Mouse (Mus musculus) layer of hippocampus, postnatal 36 days (tissue): ENCODE measurements around the gene Gpr18. TPM values are rescaled to one million over a fixed set of nuclear protein-coding genes. Genes with fewer than 3 reads are reported as not detected.
"Not testable (repeated sequence)": the region's sequence is repeated elsewhere in the genome, so short reads cannot be mapped to it uniquely, and the experiment has no call there.

Experiments used
- DNase-seq, 2 experiments: peaks; one replicate each; pipeline ENCODE4 v3.0.0; 2022
- total RNA-seq, 2 experiments: library from RNA; stranded (reverse); gene quantifications; 2 replicates each; pipeline ENCODE4 v1.2.3; 2021

The Gpr18 gene
- total RNA-seq, 2 experiments from 2014 or later = not detected

DNA sequence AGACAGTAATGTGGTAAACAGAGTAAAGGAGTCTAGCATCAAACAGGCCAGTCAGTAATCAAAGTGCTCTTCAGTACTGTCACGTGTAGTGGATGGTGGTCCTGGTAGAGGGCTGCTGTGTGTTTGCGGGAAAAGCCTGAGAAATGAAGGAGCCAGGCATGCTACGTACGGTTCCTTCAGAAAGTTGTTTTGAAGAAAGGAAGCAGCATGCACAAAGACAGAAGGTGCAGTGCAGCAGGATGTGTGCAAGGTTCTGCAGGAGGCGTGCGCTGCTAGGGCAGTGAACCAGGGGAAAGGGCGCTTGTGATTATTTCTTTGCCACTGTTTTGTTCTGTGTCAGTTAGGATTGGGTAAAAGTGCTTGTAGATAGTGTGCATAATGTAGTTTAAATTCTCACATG lies 34.4 kb downstream of the Gpr18 start:
- DNase-seq = no peak

DNA sequence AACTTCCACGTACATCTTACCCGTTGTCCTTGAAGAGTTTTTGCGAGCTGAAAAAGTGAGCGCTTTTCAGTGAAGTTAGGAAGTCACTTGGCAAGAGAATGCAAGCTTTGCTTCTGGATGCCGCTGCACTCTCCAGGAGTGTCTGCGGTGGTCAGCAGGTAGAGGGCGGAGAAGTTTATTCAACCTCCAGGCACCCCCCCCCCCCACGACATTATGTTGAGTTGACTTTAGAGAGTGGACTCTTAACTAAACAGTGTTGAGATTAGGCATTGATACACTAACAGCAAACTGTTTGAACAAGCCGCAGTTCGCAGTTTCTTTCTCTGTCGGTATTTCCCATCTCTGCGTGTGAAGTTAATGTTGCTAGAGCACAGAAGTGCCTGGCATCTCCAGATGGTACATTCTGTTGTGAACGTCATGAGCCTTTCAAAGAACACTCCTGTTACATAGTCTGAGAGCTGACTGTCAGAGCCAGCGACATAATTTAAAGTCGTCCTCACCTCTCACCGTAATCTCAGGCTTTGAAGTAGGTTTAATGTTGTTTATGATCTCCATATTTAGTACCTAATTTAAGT lies 36.2 kb downstream of the Gpr18 start:
- peak; percentile 33 to 39 for DNase-seq

DNA sequence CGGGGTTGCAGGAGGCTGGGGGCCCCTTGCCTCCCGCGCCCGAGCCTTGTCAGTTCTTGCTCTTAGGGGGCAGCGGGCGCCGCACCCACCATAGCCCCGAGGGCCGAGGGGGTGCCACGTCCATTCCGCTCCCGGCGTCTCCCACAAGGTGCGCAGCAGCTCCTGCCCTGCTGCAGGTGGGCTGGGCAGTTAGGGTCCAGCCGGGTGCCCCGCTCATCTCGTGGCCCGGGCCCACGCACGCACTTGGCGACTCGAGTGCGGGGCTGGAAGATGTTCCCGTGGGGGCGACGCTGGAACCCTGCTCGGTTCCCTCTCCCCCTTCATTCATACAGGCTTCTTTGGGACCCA lies 36.7 kb downstream of the Gpr18 start:
- DNase-seq = no peak

DNA sequence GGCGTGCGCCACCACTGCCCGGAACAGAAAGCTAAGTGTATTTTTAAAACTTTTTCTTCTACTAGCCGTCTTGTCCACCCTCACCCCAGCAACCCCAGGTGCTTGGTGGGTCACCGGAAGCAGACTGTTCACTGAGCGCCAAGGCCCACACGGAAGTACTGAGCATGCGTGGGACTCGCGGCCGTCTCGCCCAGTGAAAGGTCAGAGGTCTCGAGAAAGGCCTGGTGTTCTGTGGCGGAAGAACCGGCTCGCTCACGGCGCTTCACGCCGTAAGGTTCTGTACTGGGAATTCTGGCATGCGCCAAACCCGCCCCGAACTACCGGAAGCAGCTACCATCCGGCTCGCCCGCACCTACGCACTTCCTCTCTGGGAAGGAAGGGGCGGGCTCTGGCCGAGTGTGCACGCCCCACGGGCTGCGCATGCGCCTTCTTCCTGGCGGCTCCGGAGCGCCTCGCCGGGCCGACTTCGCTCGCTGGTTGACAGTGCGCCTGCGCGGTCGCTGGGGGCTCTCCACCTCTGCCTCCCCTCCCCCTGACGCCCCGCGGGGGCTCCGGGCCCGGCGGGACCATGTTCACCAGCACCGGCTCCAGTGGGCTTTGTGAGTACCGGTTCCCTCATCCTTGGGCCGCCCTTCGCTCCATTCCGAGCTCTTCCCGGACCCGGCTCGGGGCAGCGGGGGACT lies 37.3 kb downstream of the Gpr18 start, which contains the start of gene Ubac2:
TSS of gene Ubac2 (plus strand) at position 445 of the 683 bp plus-strand sequence.
- peak; percentile 98 for DNase-seq

DNA sequence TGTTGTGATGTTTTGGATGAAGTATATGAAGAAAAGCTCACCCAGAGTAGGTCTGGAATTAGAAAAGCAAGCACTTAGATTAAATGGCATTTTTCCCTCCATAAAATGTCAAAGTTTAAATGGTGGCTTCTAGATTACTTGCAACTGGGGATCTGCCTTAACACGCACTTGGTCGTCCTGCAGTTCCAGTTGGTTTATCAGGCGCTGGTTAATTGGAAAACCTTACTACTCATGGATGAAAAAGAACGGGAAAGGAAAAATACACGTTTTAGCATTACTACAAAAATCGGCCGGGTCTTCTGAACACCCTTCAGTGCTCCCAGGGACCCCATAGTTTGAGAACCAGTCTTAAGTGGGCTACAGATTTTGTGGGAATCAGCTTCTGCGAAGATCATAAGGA lies 37.9 kb downstream of the Gpr18 start:
- DNase-seq = no peak

DNA sequence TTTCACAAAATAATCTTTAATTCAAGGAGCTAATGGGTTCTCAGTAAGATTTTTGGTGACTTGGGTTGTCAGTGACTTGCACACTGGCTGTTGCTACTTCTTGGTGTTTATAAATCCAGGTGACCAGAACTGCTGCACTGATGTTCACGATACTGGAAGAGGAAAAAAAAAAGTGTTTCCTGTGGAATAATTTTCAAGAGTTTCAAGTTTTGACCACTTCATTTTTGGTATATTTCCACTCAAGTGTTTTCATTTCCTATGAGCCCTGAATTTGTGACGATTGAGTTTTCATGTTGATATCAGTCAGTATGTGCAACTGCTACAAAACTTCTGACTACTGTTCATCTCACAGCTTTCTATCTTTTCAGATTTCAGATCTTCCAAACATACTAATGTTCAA lies 38.7 kb downstream of the Gpr18 start:
- no peak for DNase-seq

DNA sequence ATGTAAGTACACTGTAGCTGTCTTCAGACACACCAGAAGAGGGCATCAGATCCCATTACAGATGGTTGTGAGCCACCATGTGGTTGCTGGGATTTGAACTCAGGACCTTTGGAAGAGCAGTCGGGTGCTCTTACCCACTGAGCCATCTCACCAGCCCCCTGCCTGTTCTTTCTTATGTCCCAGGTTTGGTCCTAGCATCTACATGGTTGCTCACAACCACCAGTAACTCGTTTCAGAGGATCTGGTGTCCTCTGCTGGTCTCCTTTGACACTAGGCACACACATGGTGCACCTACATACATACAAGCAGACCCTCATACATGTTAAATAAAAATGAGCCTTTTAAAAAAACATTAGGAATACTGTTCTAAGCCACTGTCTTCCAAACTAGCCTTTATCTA lies 39.4 kb downstream of the Gpr18 start:
- DNase-seq = not testable (repeated sequence)

DNA sequence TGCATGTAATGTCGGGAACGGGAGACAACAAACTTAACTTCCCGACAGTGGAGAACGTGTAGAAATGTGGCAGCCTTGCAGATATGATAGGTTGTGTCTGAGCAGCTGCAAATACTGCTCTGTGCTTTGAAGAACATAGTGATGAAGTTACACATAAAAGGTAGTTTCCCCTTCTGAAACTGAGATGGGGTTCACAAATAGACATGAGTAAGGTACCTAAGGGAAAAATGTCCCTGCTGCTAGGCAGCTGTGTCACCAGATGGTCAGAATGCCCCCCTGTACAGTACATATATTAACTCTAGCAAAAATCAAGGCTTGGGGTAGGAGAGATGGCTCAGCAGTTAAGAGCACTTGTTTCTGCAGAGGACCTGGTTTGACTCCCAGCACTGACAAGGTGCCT lies 41.9 kb downstream of the Gpr18 start:
- DNase-seq = no peak

DNA sequence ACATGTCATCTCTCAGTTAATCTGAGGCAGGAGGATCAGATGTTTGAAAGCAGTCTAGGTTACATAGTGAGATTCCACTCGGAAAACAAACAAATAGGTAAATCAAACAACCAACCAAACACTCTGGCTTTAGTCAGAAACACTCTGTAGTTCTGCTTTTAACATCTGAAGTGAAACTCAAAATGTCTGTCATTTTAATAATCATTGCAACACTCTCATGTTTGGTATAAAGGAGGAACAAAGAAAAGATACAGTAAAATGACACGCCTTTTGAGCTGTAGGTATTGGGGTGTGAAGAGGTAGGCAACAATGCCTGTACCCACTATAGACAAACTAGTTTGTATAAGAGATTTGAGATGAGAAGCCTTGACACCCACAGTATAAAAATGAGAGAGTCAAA lies 42.4 kb downstream of the Gpr18 start:
- no peak for DNase-seq

DNA sequence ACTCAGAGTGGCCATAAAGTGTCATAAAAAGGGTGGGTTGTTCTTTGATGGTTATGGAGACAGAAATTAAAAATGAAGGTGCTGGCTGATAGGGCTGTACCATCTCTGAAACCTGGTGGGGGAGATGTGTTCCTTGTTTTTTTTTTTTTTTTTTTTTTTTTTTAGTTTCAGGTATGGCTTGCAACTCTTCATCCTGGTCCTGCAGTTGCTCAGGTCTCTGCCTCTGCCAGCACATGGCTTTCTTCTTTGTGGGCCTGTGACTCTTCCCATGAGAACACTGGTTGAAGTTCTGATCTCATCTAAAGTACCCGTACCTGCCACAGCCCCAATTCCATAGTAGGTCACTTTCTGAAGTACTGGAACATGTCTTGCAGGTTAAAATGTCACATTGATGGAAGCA lies 42.8 kb downstream of the Gpr18 start:
- DNase-seq = no peak

DNA sequence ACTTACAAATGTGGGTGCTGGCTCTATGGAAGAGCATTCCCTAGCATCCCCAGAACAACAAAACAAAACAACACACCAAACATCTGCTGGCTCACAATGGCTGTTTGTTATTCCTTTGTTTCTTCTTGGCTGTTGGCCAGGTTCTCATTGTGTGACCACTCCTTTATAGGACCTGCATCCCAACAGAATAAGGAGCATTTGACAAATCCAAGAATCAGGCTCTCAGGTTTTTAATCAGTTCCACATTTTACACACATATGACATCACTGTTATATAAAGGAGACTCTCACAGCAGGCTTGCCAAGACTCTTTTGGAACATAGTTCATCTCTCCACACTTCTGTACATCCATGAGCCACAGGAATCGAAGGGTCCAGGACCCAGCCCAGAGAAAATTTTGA lies 46.5 kb downstream of the Gpr18 start:
- no peak for DNase-seq

DNA sequence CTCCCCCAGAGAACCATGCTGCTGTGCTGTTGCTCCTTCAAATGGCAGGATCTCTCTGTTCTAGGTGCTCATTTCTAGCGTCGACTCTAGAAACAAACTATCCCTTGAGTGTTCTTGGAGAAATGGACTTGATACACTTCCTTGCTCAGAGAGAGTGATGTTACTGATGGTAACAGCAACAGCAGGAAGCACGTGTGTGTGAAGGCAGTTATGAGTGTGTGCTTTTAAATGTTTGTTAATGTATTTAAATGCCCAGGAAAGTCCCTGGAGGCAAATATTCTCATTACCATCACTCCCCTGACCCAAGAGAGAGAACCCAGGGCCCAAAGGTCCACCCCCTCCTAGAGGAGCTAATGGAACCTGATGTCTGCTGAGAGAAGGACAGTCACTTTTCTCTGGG lies 49.0 kb downstream of the Gpr18 start:
- no peak for DNase-seq

DNA sequence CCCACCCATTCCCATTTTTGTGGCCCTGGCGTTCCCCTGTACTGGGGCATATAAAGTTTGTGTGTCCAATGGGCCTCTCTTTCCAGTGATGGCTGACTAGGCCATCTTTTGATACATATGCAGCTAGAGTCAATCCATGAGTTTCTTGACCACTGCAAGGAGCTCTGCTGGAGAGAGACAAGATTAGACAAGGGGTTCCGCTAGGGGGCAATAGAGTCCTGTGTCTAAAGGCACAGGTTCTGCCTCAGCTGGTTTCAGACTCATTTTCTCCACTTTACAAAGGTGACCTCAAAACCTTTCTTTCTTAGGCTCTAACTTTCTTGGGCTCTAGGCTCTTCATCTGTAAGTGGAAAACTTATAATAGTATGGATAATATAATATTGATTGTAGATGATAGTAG lies 50.4 kb downstream of the Gpr18 start:
- peak; percentile 44 to 52 for DNase-seq

Other genes with a start within 250 kb of the Gpr18 start
- 100 to 1,000 TPM; 202 to 212 TPM for gene Dock9, start 117.9 kb downstream of the Gpr18 start, total RNA-seq
- 10 to 100 TPM; 47.8 to 48.9 TPM for gene Ubac2, start 37.2 kb downstream of the Gpr18 start, total RNA-seq
- under 1 TPM; 0.77 to 0.81 TPM for gene Gpr183, start 49.4 kb upstream of the Gpr18 start, total RNA-seq
- gene Timm8a2, start 118.9 kb upstream of the Gpr18 start, total RNA-seq = under 1 TPM in 1 of 2 experiments, not detected in 1; 0.40 TPM
- 100 to 1,000 TPM; 103 to 111 TPM for gene Tm9sf2, start 191.3 kb upstream of the Gpr18 start, total RNA-seq